Mouse (Mus musculus) spleen, adult 2 months (tissue): ENCODE results near the gene Lingo3. TPM values are rescaled to one million over a fixed set of nuclear protein-coding genes. Genes with fewer than 3 reads are reported as not detected.

Experiments
- DNase-seq, 2 experiments: peaks; one replicate each; pipeline versions ENCODE4 v3.0.0 to v3.0.0-alpha.2; 2012 to 2021; ENCODE audit warnings: low spot score in 2 of 2, low read depth in 1 of 2
- H3K27ac ChIP-seq: fragments of 200-500 bp; 2 replicates; pipeline ENCODE4 v1.5.1; 2012; ENCODE audit warnings: low read length, inconsistent platforms; ENCODE audit not compliant: insufficient read depth
- H3K27me3 ChIP-seq: fragments of 200-500 bp; 2 replicates; pipeline ENCODE4 v1.6.1; 2012; ENCODE audit warnings: mild to moderate bottlenecking, moderate library complexity, low read length, inconsistent platforms; ENCODE audit not compliant: control insufficient read depth, insufficient read depth
- H3K36me3 ChIP-seq: fragments of 200-500 bp; 2 replicates; pipeline ENCODE4 v1.6.1; 2012; ENCODE audit warnings: mild to moderate bottlenecking, low read length, inconsistent platforms; ENCODE audit not compliant: control insufficient read depth, insufficient read depth
- H3K4me1 ChIP-seq: fragments of 200-500 bp; 2 replicates; pipeline ENCODE4 v1.6.1; 2011; ENCODE audit warnings: inconsistent platforms; ENCODE audit not compliant: control insufficient read depth, insufficient read depth, insufficient read length
- H3K4me3 ChIP-seq: fragments of 200-500 bp; 2 replicates; pipeline ENCODE4 v1.5.1; 2011; ENCODE audit warnings: mild to moderate bottlenecking, inconsistent platforms; ENCODE audit not compliant: insufficient read depth, insufficient read length; ENCODE audit errors: extremely low read depth
- CTCF ChIP-seq: fragments of 200-500 bp; IDR thresholded peaks from 2 replicates; pipeline ENCODE4 v1.5.1; 2011; ENCODE audit warnings: mild to moderate bottlenecking, inconsistent platforms; ENCODE audit not compliant: insufficient read depth, insufficient read length, insufficient replicate concordance; ENCODE audit errors: extremely low read depth
- POLR2A ChIP-seq: fragments of 200-500 bp; IDR thresholded peaks from 2 replicates; pipeline ENCODE4 v1.6.1; 2011; ENCODE audit warnings: low read depth, low read length, inconsistent platforms
- WGBS: fragments of 180-500 bp; shearing (Covaris S2); methylation state at CpG from one replicate; pipeline ENCODE4 v1.1.7; 2018; 5-methylcytosine and 5-hydroxymethylcytosine counted together
- polyA plus RNA-seq: library from polyadenylated mRNA; depleted of rRNA; stranded (reverse); fragments of >200 nt; gene quantifications from 2 replicates; pipeline ENCODE4 v1.2.3, GENCODE M21; 2012; rRNA removed

Lingo3 gene
- polyA plus RNA-seq = 0.02 TPM in 2 replicates

DNA sequence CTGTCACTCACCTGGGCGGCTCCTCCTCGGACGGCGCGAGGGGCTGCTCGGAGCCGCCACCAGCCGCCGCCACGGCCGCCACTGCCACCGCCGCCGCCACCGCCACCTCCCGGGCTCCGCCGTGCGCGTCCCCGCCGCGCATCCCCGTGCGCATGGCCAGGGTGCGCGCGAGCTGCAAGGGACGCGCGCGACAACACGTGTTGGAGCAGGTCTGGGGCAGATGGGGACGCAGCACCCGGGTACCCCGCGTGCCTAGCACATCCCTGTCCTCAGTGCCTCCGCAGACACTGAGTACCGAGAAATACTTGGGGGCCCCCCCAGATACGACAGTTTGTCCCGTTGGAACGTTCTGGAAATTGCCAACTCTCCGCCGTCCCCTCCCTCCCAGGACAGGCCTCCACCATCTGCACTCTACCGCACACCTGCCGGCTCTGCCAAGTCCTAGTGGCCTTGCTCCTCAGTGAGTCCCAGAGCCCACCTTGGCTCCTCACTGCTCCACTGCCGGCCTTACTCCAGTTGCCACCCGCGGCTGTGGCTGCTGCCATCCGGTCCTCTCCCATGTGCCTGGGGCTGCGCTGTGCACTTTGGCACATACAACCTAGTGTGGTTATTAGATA is at the start of gene Lingo3:
Gene Lingo3 (minus strand): TSS at position 109 of the 617 bp plus-strand sequence.
- TF ChIP-seq POLR2A = no peak
- no peak for TF ChIP-seq CTCF
- DNase-seq = no peak
- H3K36me3 ChIP-seq = no peaks in the 10 kb centered on the region
- H3K4me3 ChIP-seq = no peak within 1 kb of the TSS
- no peaks in the 10 kb centered on the region for H3K4me1 ChIP-seq
- no peak within 1 kb of the TSS for H3K27ac ChIP-seq
- H3K27me3 ChIP-seq = peaks cover 6% of the 10 kb centered on the region; the same call in 1 of the 2 replicates
- WGBS = 6% methylated on average over 49 of the region's 51 CpGs

GRCm38 (mm10) chr10:80887181-80887580 is 43.3 kb upstream of the Lingo3 start:
- no peak overlapping the region for H3K4me3 ChIP-seq
- TF ChIP-seq POLR2A (no peak), CTCF (no peak)
- H3K36me3 ChIP-seq = no peaks in the 10 kb centered on the region
- no peak for DNase-seq
- H3K27me3 ChIP-seq = 0 out of 2 replicates have a peak, but pooled peaks cover 2% of the 10 kb centered on the region
- no peaks in the 10 kb centered on the region for H3K4me1 ChIP-seq
- 43% methylated on average over 11 of the region's 11 CpGs for WGBS
- no peak overlapping the region for H3K27ac ChIP-seq

- WGBS = 24% methylated on average over 10 of the region's 10 CpGs
- Histone ChIP-seq H3K27ac (no peak overlapping the region), H3K4me1 (no peaks in the 10 kb centered on the region), H3K36me3 (no peaks in the 10 kb centered on the region), H3K4me3 (no peak overlapping the region), H3K27me3 (no peaks in the 10 kb centered on the region)
- peak; percentile 94 for TF ChIP-seq CTCF
- no peak for TF ChIP-seq POLR2A
- DNase-seq = peak; percentile 41 to 69
Observed at GRCm38 (mm10) chr10:80881301-80881700, 37.5 kb upstream of the Lingo3 start.

- no peaks in the 10 kb centered on the region for H3K4me1 ChIP-seq
- no peak for DNase-seq
- H3K27ac ChIP-seq = no peak overlapping the region
- H3K27me3 ChIP-seq = no peaks in the 10 kb centered on the region
- no peak overlapping the region for H3K4me3 ChIP-seq
- 73% methylated on average over 2 of the region's 2 CpGs for WGBS
- no peaks in the 10 kb centered on the region for H3K36me3 ChIP-seq
- TF ChIP-seq POLR2A (no peak), CTCF (no peak)
Observed at GRCm38 (mm10) chr10:80880901-80881300, 37.1 kb upstream of the Lingo3 start.

GRCm38 (mm10) chr10:80880131-80880641 is 36.3 kb upstream of the Lingo3 start:
- Histone ChIP-seq H3K4me3 (no peak overlapping the region), H3K36me3 (no peaks in the 10 kb centered on the region), H3K27ac (no peak overlapping the region), H3K4me1 (no peaks in the 10 kb centered on the region), H3K27me3 (no peaks in the 10 kb centered on the region)
- WGBS = 13% methylated on average over 5 of the region's 5 CpGs
- DNase-seq = peak; percentile 52 to 64
- TF ChIP-seq POLR2A (no peak), CTCF (peak; percentile 80; the same call in 1 of the 2 replicates)

GRCm38 (mm10) chr10:80876594-80876993 is 32.8 kb upstream of the Lingo3 start:
- 50% methylated on average over 3 of the region's 3 CpGs for WGBS
- Histone ChIP-seq H3K27me3 (no peaks in the 10 kb centered on the region), H3K4me1 (no peaks in the 10 kb centered on the region), H3K4me3 (no peak overlapping the region), H3K27ac (no peak overlapping the region), H3K36me3 (no peaks in the 10 kb centered on the region)
- no peak for TF ChIP-seq POLR2A
- TF ChIP-seq CTCF = no peak
- no peak for DNase-seq

- TF ChIP-seq CTCF (peak; percentile 73; the same call in 1 of the 2 replicates), POLR2A (no peak)
- peak; percentile 25 to 64 for DNase-seq
- Histone ChIP-seq H3K36me3 (no peaks in the 10 kb centered on the region), H3K4me1 (no peaks in the 10 kb centered on the region), H3K27me3 (no peaks in the 10 kb centered on the region), H3K27ac (no peak overlapping the region), H3K4me3 (no peak overlapping the region)
- 29% methylated on average over 5 of the region's 5 CpGs for WGBS
Observed at GRCm38 (mm10) chr10:80876028-80876427, 32.2 kb upstream of the Lingo3 start.
